Mouse (Mus musculus) thymus, postnatal 4 days (tissue): ENCODE measurements at regions not wholly inside any gene's neighbourhood (a gene's known extent, or its start where the extent isn't known, plus 50 kb on each side); places are given as distances from the start of the nearest gene placed in this dataset.
A peak's percentile ranks its signal among the peaks of the same experiment; 100 is the strongest.

Experiments
- DNase-seq: peaks from one replicate; pipeline ENCODE4 v3.0.0; 2021

DNA sequence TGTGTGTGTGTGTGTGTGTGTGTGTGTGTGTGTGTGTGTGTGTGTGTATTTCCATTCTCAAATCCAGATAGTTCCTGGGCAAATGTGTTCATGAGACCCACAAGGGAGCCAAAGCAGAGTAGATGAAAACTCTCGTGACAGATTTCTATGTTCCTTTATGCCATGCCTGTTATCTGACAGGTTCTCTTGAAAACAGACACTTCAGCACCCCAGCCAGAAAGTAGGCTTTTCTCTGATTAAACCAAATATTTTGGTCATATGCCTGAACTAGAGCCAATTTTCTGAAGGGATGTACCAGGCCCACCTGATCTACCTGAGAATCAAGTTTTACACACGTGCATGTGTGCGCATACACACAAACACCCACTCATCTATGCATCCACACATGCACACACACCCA is 95.5 kb downstream of the Psat1 start:
- DNase-seq = no peak

GRCm38 (mm10) chr19:15850722-15851121 is 96.4 kb downstream of the Psat1 start:
- DNase-seq = no peak

- no peak for DNase-seq
Observed at GRCm38 (mm10) chr19:15849235-15849634, 97.9 kb downstream of the Psat1 start.

- no peak for DNase-seq
Observed at GRCm38 (mm10) chr19:15838327-15838726, 108.8 kb downstream of the Psat1 start.

DNA sequence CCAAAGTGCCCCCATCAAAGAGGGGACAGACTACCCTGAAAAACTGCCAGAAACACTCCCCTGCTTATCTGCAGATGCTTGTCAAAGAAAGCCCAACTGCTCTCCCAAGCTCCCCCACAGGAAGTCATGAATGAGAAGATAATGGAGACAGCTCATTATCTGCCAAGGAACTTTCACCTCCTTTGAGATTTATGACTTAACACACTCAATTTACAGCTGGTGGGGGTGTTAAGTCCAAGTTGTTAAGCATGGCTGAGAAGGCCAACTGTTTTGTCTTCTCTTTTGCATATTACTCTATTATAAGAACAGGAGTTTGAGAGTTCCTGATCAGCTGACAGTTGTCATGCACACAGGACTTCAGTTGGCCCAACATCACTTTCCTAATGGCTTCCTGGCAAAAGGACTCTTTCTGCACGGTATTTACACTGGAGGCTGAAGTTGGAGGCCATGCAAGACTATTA is 109.4 kb downstream of the Psat1 start:
- no peak for DNase-seq

GRCm38 (mm10) chr19:15836956-15837714 is 110.0 kb downstream of the Psat1 start:
- no peak for DNase-seq

DNA sequence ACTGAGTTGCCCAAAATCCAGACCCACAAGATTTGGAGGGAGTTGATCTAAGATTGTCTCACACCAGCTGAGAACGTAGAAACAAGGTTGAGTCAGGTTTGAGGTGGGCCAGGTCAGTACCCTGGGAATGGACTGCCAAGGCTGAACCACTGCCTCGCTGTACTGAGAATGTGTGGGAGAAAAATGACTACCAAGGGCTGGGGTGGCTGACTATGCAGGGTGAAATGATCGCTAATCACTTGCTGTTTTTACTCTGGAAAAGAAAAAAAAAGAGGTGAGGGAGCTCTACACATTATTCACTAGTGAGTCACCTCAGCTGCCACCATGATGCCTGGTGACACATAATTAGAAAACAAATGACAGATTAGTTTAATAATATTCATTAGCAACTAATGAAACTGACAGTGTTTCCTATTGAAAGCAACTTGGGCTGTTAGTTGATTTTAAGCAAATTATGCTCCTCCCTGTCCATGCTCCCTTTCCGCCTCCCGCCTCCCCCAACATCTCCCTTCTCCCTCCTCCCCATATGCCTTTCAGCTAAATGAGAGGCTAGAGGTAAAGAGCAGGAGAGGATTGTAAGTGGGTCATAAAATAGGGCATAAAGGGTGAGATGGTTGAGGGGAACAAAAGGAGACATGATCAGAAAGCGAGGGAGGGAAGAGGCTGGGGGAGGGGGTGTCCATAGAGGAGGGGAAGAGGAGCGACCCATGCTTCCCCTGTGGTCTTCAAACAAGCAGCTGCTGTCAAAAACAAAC is 110.8 kb downstream of the Psat1 start:
- no peak for DNase-seq

DNA sequence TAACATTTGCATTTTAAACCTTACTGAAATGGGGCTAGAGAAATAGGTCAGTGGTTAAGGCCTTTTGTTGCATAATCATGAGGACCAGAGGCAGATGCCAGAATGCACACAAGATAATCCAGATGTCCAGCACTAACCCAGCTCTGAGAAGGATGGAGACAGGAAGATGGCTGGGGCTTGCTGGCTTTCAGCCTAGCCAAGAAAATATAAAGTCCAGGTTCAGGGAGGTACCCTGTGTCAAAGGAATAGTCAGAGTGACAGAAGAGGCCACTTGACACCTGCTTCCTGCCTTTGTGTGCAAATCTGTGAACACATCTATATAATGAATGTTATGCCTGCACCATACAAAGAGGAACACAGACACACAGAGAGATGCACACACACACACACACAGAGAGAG is 116.8 kb downstream of the Psat1 start:
- no peak for DNase-seq

DNA sequence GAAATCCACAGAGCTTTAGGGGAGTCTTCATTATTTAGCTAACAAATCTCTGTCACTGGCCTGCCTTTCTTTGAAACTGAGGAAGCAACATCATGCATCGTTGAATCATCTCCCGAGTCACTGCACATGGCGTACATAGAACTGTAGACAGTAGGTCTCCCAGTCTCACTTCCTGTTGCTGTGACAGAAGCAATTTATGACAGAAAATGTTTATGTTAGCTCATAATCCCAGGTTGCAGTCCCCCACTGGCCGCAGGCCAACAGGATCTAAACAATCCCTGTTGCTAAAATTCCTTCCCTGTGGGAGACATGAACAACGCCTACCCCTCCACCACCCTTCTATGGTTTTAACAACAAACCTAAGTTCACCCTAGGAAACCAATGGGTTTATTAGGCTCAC is 118.0 kb downstream of the Psat1 start:
- DNase-seq = peak; percentile 10

DNA sequence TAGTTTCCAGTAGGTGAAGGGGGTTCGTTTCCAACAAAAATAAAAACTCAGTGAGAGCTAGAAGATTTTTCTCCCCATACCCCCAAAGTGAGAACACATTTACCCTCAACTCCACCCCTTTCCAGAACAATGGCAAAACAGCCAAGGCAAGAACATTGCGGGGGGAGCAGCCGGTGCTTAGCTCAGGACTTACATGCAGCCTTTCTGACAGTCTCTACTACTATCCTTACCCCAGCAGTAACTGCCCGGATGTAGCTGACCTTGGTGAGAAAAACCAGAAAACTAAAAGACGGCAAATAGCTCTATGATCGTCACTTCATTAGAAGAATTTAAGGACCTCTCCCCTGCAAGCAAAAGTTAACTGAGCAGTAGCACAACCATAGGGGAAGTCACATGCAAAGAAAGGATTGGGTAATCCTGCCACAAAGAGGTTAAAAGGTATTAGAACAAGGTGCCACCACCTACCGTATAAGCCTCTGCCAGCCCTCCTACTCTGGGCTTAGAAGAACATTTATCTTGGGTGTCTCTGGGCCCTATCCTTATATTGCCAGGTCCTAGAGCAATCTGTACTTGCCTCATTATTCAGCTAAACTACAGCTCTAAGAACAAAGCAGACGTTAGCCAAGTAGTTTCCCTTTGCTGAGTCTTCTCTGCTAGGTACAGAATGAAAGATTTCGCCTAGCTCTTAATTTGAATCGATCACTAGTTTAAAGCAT is 119.0 kb downstream of the Psat1 start:
- DNase-seq = no peak

DNA sequence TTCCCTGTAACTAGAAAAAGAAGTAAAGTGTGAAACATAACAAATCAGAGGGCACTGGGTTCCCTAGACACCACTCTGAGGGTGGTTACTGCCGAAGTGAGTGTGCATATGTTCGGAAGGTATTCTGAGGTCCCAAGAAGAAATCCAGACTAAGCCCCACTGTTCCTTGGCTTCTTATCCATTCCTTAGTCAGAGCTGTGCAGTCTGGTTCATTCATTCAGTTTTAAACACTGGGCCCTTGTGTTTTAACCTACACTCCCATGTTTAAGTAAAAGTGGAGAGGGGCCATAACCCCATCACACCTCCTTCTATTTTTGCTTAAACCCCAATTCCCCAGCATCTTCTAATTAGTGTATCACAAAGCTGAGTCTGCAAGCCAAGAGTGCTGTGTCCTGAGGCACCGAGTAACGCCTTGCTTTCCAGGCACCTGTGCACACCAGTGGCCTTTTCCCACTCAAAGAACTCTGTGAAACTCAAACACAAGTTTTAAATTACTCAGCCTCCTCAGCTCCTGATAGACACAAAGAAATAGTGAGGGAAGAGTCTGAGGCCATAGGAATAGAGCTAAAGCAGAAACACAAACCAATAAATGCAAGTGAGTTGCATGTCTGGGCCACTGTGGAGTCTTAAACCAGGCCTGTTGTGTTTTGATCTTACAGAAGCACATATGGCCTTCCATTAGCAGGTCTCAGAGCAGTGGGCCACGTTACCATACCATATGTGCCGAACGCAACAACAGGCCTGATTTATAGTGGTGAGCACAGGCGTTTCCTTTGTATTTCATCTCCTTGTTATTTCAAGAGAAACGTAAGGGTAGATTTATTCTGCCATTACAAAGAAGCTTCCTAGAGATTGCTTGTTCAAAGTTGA is 119.8 kb downstream of the Psat1 start:
- DNase-seq = no peak

- no peak for DNase-seq
Observed at GRCm38 (mm10) chr19:15823688-15824371, 123.3 kb downstream of the Psat1 start.

- DNase-seq = no peak
Observed at GRCm38 (mm10) chr19:15820020-15820419, 127.1 kb downstream of the Psat1 start.

GRCm38 (mm10) chr19:15815166-15815565 is 132.0 kb downstream of the Psat1 start:
- no peak for DNase-seq

GRCm38 (mm10) chr19:15809008-15809407 is 138.1 kb downstream of the Psat1 start:
- DNase-seq = no peak

- DNase-seq = no peak
Observed at GRCm38 (mm10) chr19:15807681-15808080, 139.5 kb downstream of the Psat1 start.

GRCm38 (mm10) chr19:15803131-15803889 is 143.8 kb downstream of the Psat1 start:
- no peak for DNase-seq

DNA sequence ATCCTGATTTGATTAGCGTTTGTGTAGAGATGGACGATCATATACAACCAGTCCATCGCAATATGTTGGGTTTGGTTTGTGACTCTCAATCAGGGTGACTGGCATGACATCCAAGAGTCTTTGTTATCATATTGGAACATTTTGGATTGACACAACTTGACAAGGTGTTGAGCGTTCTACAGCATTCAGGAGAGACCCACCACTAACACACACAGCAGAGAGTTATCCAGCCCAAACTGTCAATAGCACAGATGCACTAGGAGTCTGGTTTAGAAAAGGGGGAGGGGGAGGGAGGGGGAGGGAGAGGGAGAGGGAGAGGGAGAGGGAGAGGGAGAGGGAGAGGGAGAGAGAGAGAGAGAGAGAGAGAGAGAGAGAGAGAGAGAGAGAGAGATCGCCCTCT is 144.5 kb downstream of the Psat1 start:
- no peak for DNase-seq

GRCm38 (mm10) chr19:15801811-15802486 is 145.2 kb downstream of the Psat1 start:
- peak; percentile 65 for DNase-seq

DNA sequence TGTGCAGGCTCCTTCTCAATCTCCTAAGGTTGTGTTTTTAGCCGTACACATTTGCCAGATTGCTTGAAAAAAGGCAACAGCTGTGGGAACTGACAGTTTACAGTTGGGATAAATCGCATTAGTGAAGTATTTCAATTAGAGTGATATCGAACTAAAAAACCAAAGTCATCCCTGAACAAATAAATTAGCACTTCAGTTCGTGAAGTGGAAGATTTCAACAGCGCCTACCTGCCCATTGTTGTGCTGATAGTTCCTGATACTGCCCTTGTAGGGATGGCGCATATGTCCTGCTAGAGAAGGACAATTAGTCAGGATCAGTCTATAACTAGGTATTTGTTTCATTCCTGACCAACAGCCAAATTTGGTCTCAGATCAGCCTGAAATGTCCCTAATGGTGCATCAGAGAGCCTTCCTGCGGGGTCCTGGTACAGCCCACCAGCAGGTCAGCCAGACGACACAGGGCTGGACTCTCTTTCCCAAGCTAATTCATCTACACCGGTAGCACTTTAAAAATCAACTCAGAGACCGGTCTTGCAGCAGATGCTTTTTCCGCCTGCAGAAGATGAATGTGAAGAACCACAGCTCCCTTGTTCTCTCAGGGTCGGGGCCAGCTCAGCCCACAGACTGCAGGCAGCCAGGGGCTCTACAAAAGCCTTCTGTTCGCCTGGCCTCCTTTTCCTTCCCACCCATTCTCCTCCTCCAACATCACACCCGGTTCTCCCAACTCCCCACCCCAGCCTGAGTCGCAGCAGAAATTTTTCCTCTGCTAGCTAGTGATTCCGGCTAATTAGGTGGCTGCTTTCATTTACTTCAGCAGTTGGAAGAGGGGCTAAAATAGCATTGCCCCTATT is 146.1 kb downstream of the Psat1 start:
- peak; percentile 9 for DNase-seq
